Mouse (Mus musculus) kidney, embryonic 14.5 days (tissue): ENCODE measurements around the gene Abr. TPM values are rescaled to one million over a fixed set of nuclear protein-coding genes. Genes with fewer than 3 reads are reported as not detected.

Source experiments
- ATAC-seq: fragments of 200-750 bp; cut with Nextera tagmentation; 2 replicates; pipeline ENCODE4 v1.8.0; 2017; ENCODE audit warnings: moderate number of reproducible peaks, mild to moderate bottlenecking, moderate TSS enrichment, moderate library complexity; ENCODE audit not compliant: low FRiP score, low TSS enrichment
- H3K27ac ChIP-seq: fragments of 300-500 bp; sonication (generic); 2 replicates; pipeline ENCODE4 v1.5.1; 2014; ENCODE audit warnings: low read depth, mild to moderate bottlenecking, low read length, moderate library complexity, mixed read lengths
- H3K27me3 ChIP-seq: fragments of 300-500 bp; sonication (generic); 2 replicates; pipeline ENCODE4 v1.6.1; 2014; ENCODE audit warnings: mild to moderate bottlenecking, low read length; ENCODE audit not compliant: control insufficient read depth, insufficient read depth
- H3K36me3 ChIP-seq: fragments of 300-500 bp; sonication (generic); 2 replicates; pipeline ENCODE4 v1.6.1; 2014; ENCODE audit warnings: low read length, mixed read lengths; ENCODE audit not compliant: control insufficient read depth, insufficient read depth
- H3K4me1 ChIP-seq: fragments of 300-500 bp; sonication (generic); 2 replicates; pipeline ENCODE4 v1.6.1; 2014; ENCODE audit warnings: low read length, mixed read lengths; ENCODE audit not compliant: control insufficient read depth, insufficient read depth
- H3K4me2 ChIP-seq: fragments of 300-500 bp; sonication (generic); replicated peaks from 2 replicates; pipeline ENCODE4 v1.6.1; 2014; ENCODE audit warnings: low read depth, mild to moderate bottlenecking, low read length
- H3K4me3 ChIP-seq: fragments of 300-500 bp; sonication (generic); 2 replicates; pipeline ENCODE4 v1.5.1; 2014; ENCODE audit warnings: mild to moderate bottlenecking, low read length
- H3K9ac ChIP-seq: fragments of 300-500 bp; sonication (generic); 2 replicates; pipeline ENCODE4 v1.6.1; 2014; ENCODE audit warnings: low read depth, mild to moderate bottlenecking, low read length, moderate library complexity
- H3K9me3 ChIP-seq: fragments of 300-500 bp; sonication (generic); 2 replicates; pipeline ENCODE4 v1.6.1; 2016; ENCODE audit warnings: low read length; ENCODE audit not compliant: control insufficient read depth
- WGBS: fragments of 180-500 bp; shearing (Covaris S2); extraction: QIAGEN DNeasy Blood & Tissue Kit; methylation state at CpG from one replicate; pipeline ENCODE4 v1.1.7; 2014; 5-methylcytosine and 5-hydroxymethylcytosine counted together
- polyA plus RNA-seq: library from polyadenylated mRNA; unstranded; fragments of >200 nt; fragmentation: Nextera tagmentation; extraction: Ambion mirVana; gene quantifications from 2 replicates; pipeline ENCODE4 v1.2.1, GENCODE M21; 2014

Abr gene
- polyA plus RNA-seq, 1 experiment from 2014 or later: 57.7 TPM

- Histone ChIP-seq H3K4me2 (no peak overlapping the region), H3K9me3 (no peaks in the 10 kb centered on the region), H3K27me3 (no peaks in the 10 kb centered on the region), H3K9ac (no peak overlapping the region), H3K36me3 (peaks cover 25% of the 10 kb centered on the region), H3K27ac (no peak overlapping the region), H3K4me1 (peaks cover 16% of the 10 kb centered on the region), H3K4me3 (no peak overlapping the region)
- WGBS: 7% methylated on average over 10 of the region's 10 CpGs
- ATAC-seq: no peak
These were observed 175.9 kb downstream of the Abr start for GRCm38 (mm10) chr11:76446251-76446650.

GRCm38 (mm10) chr11:76445459-76445858 lies 176.7 kb downstream of the Abr start:
- no peak for ATAC-seq
- Histone ChIP-seq H3K9ac (no peak overlapping the region), H3K4me2 (no peak overlapping the region)

GRCm38 (mm10) chr11:76439666-76440065 lies 182.4 kb downstream of the Abr start:
- H3K4me3 ChIP-seq: no peak overlapping the region
- H3K4me1 ChIP-seq: peaks cover 14% of the 10 kb centered on the region
- H3K27ac ChIP-seq: no peak overlapping the region
- H3K9me3 ChIP-seq: no peaks in the 10 kb centered on the region
- no peak overlapping the region for H3K9ac ChIP-seq
- peaks cover 14% of the 10 kb centered on the region for H3K36me3 ChIP-seq
- no peak overlapping the region for H3K4me2 ChIP-seq
- no peaks in the 10 kb centered on the region for H3K27me3 ChIP-seq
- WGBS: 19% methylated on average over 3 of the region's 3 CpGs
- ATAC-seq: no peak

More at GRCm38 (mm10) chr11:76445459-76445858, 176.7 kb downstream of the Abr start:
- Histone ChIP-seq H3K27me3 (no peaks in the 10 kb centered on the region), H3K36me3 (peaks cover 24% of the 10 kb centered on the region), H3K4me3 (no peak overlapping the region), H3K9me3 (no peaks in the 10 kb centered on the region), H3K27ac (no peak overlapping the region), H3K4me1 (peaks cover 16% of the 10 kb centered on the region)
- 48% methylated on average over 8 of the region's 8 CpGs for WGBS

GRCm38 (mm10) chr11:76436864-76437437 lies 185.2 kb downstream of the Abr start:
- Histone ChIP-seq H3K4me3 (peak overlapping the region; percentile 36), H3K27me3 (no peaks in the 10 kb centered on the region), H3K27ac (peak overlapping the region; percentile 69; the same call in 1 of the 2 replicates), H3K9ac (peak overlapping the region; percentile 48; the same call in 1 of the 2 replicates), H3K4me2 (peak overlapping the region; percentile 62), H3K4me1 (peaks cover 14% of the 10 kb centered on the region), H3K9me3 (no peaks in the 10 kb centered on the region), H3K36me3 (peaks cover 24% of the 10 kb centered on the region; the same call in 1 of the 2 replicates)
- peak; percentile 84 for ATAC-seq
- 8% methylated on average over 28 of the region's 28 CpGs for WGBS

- Histone ChIP-seq H3K27me3 (no peaks in the 10 kb centered on the region), H3K4me3 (no peak overlapping the region), H3K9ac (no peak overlapping the region), H3K27ac (no peak overlapping the region), H3K36me3 (peaks cover 25% of the 10 kb centered on the region; the same call in 1 of the 2 replicates), H3K4me2 (no peak overlapping the region), H3K4me1 (peaks cover 14% of the 10 kb centered on the region), H3K9me3 (no peaks in the 10 kb centered on the region)
- 86% methylated on average over 5 of the region's 5 CpGs for WGBS
- no peak for ATAC-seq
These were observed 186.1 kb downstream of the Abr start for GRCm38 (mm10) chr11:76436009-76436408.

GRCm38 (mm10) chr11:76429966-76430631 lies 192.0 kb downstream of the Abr start:
- Histone ChIP-seq H3K4me1 (peaks cover 3% of the 10 kb centered on the region; the same call in 1 of the 2 replicates), H3K27ac (no peak overlapping the region), H3K4me3 (no peak overlapping the region), H3K27me3 (no peaks in the 10 kb centered on the region), H3K9me3 (no peaks in the 10 kb centered on the region), H3K36me3 (peaks cover 25% of the 10 kb centered on the region), H3K9ac (no peak overlapping the region), H3K4me2 (no peak overlapping the region)
- WGBS: 57% methylated on average over 6 of the region's 6 CpGs
- no peak for ATAC-seq

GRCm38 (mm10) chr11:76429556-76429955 lies 192.6 kb downstream of the Abr start:
- Histone ChIP-seq H3K4me1 (peaks cover 3% of the 10 kb centered on the region; the same call in 1 of the 2 replicates), H3K4me2 (no peak overlapping the region), H3K9me3 (no peaks in the 10 kb centered on the region), H3K27me3 (no peaks in the 10 kb centered on the region), H3K4me3 (no peak overlapping the region), H3K9ac (no peak overlapping the region), H3K27ac (no peak overlapping the region), H3K36me3 (peaks cover 29% of the 10 kb centered on the region)
- WGBS: 69% methylated on average over 7 of the region's 7 CpGs
- ATAC-seq: no peak

- 82% methylated on average over 4 of the region's 4 CpGs for WGBS
- Histone ChIP-seq H3K27me3 (no peaks in the 10 kb centered on the region), H3K4me2 (no peak overlapping the region), H3K9ac (no peak overlapping the region), H3K4me3 (no peak overlapping the region), H3K27ac (no peak overlapping the region), H3K36me3 (peaks cover 32% of the 10 kb centered on the region), H3K4me1 (peaks cover 3% of the 10 kb centered on the region; the same call in 1 of the 2 replicates), H3K9me3 (no peaks in the 10 kb centered on the region)
- ATAC-seq: no peak
These were observed 193.1 kb downstream of the Abr start for GRCm38 (mm10) chr11:76429046-76429445.

- no peaks in the 10 kb centered on the region for H3K9me3 ChIP-seq
- H3K27me3 ChIP-seq: no peaks in the 10 kb centered on the region
- H3K4me1 ChIP-seq: peaks cover 3% of the 10 kb centered on the region; the same call in 1 of the 2 replicates
- no peak overlapping the region for H3K9ac ChIP-seq
- H3K27ac ChIP-seq: no peak overlapping the region
- H3K4me2 ChIP-seq: no peak overlapping the region
- H3K36me3 ChIP-seq: peaks cover 34% of the 10 kb centered on the region
- no peak for ATAC-seq
- H3K4me3 ChIP-seq: no peak overlapping the region
- 80% methylated on average over 3 of the region's 3 CpGs for WGBS
These were observed 194.3 kb downstream of the Abr start for GRCm38 (mm10) chr11:76427781-76428180.
